Mouse (Mus musculus) thymus, postnatal 25 days (tissue): Measurements from ENCODE around the gene Myd88.
"Not testable (repeated sequence)": the region's sequence is repeated elsewhere in the genome, so short reads cannot be mapped to it uniquely, and the experiment has no call there.

Experiments
- DNase-seq: peaks from one replicate; pipeline ENCODE4 v3.0.0; 2022

Gene Myd88

GRCm38 (mm10) chr9:119340909-119341816, at the start of gene Myd88:
Gene Myd88, minus strand, starts transcription at chr9:119341411.
- DNase-seq = peak; percentile 93

- DNase-seq = no peak
Measured at GRCm38 (mm10) chr9:119390214-119390613, 49.0 kb upstream of the Myd88 start.

- DNase-seq = no peak
Measured at GRCm38 (mm10) chr9:119388956-119389355, 47.7 kb upstream of the Myd88 start.

GRCm38 (mm10) chr9:119382603-119383002, 41.4 kb upstream of the Myd88 start:
- DNase-seq = no peak

- DNase-seq = no peak
Measured at GRCm38 (mm10) chr9:119378231-119378630, 37.0 kb upstream of the Myd88 start.

GRCm38 (mm10) chr9:119375556-119375955, 34.3 kb upstream of the Myd88 start:
- no peak for DNase-seq

- DNase-seq = no peak
Measured at GRCm38 (mm10) chr9:119375008-119375407, 33.8 kb upstream of the Myd88 start.

- DNase-seq = no peak
Measured at GRCm38 (mm10) chr9:119371251-119371650, 30.0 kb upstream of the Myd88 start.

GRCm38 (mm10) chr9:119370770-119371169, 29.6 kb upstream of the Myd88 start:
- DNase-seq = not testable (repeated sequence)

- no peak for DNase-seq
Measured at GRCm38 (mm10) chr9:119368367-119368766, 27.2 kb upstream of the Myd88 start.

- no peak for DNase-seq
Measured at GRCm38 (mm10) chr9:119365284-119365683, 24.1 kb upstream of the Myd88 start, which contains the start of gene Slc22a14. Gene Slc22a14, minus strand, starts transcription at chr9:119365553.

- DNase-seq = no peak
Measured at GRCm38 (mm10) chr9:119363229-119363628, 22.0 kb upstream of the Myd88 start.

GRCm38 (mm10) chr9:119361416-119361815, 20.2 kb upstream of the Myd88 start:
- no peak for DNase-seq

GRCm38 (mm10) chr9:119358058-119358429, 16.8 kb upstream of the Myd88 start:
- no peak for DNase-seq

- peak; percentile 91 for DNase-seq
Measured at GRCm38 (mm10) chr9:119357331-119358057, 16.3 kb upstream of the Myd88 start, which contains the start of gene Xylb. Gene Xylb, plus strand, starts transcription at chr9:119357381.

GRCm38 (mm10) chr9:119355943-119356342, 14.7 kb upstream of the Myd88 start:
- no peak for DNase-seq

GRCm38 (mm10) chr9:119353926-119354325, 12.7 kb upstream of the Myd88 start:
- DNase-seq = no peak

- DNase-seq = peak; percentile 72
Measured at GRCm38 (mm10) chr9:119352060-119352459, 10.8 kb upstream of the Myd88 start.

- DNase-seq = no peak
Measured at GRCm38 (mm10) chr9:119350947-119351705, 9.9 kb upstream of the Myd88 start.

- no peak for DNase-seq
Measured at GRCm38 (mm10) chr9:119350531-119350930, 9.3 kb upstream of the Myd88 start.

GRCm38 (mm10) chr9:119346376-119346775, 5.2 kb upstream of the Myd88 start:
- no peak for DNase-seq

- no peak for DNase-seq
Measured at GRCm38 (mm10) chr9:119342728-119343127, 1.5 kb upstream of the Myd88 start.

GRCm38 (mm10) chr9:119340212-119340580, 1.0 kb downstream of the Myd88 start:
- DNase-seq = no peak
